Mouse (Mus musculus) c-Kit-negative CD71-positive TER-119-positive erythroid progenitor cells, embryonic 14.5 days (primary cell): Measurements from ENCODE around the gene Tctex1d1.

Source experiments
- DNase-seq: peaks from one replicate; pipeline ENCODE4 v3.0.0-alpha.2; 2013; ENCODE audit warnings: low read depth, low spot score

Gene Tctex1d1

GRCm38 (mm10) chr4:102978440-102978839 lies at the start of gene Tctex1d1:
Gene Tctex1d1 (plus strand): TSS chr4:102978606.
- DNase-seq: no peak

- no peak for DNase-seq
Observed at GRCm38 (mm10) chr4:102929491-102929890, 48.9 kb upstream of the Tctex1d1 start.

- no peak for DNase-seq
Observed at GRCm38 (mm10) chr4:102930679-102931078, 47.7 kb upstream of the Tctex1d1 start.

GRCm38 (mm10) chr4:102940266-102940665 lies 38.1 kb upstream of the Tctex1d1 start:
- DNase-seq: no peak

GRCm38 (mm10) chr4:102940738-102941137 lies 37.7 kb upstream of the Tctex1d1 start:
- DNase-seq: no peak

GRCm38 (mm10) chr4:102944325-102944724 lies 34.1 kb upstream of the Tctex1d1 start:
- no peak for DNase-seq

- no peak for DNase-seq
Observed at GRCm38 (mm10) chr4:102952476-102952875, 25.9 kb upstream of the Tctex1d1 start.

GRCm38 (mm10) chr4:102955294-102955956 lies 23.0 kb upstream of the Tctex1d1 start:
- DNase-seq: no peak

- no peak for DNase-seq
Observed at GRCm38 (mm10) chr4:102959409-102959808, 19.0 kb upstream of the Tctex1d1 start.

GRCm38 (mm10) chr4:102964174-102964573 lies 14.2 kb upstream of the Tctex1d1 start:
- no peak for DNase-seq

- DNase-seq: no peak
Observed at GRCm38 (mm10) chr4:102967811-102968210, 10.6 kb upstream of the Tctex1d1 start.

GRCm38 (mm10) chr4:102969599-102969998 lies 8.8 kb upstream of the Tctex1d1 start:
- DNase-seq: no peak

- no peak for DNase-seq
Observed at GRCm38 (mm10) chr4:102971159-102971558, 7.2 kb upstream of the Tctex1d1 start.

GRCm38 (mm10) chr4:102972071-102972470 lies 6.3 kb upstream of the Tctex1d1 start:
- DNase-seq: no peak

GRCm38 (mm10) chr4:102974172-102974571 lies 4.2 kb upstream of the Tctex1d1 start:
- no peak for DNase-seq

GRCm38 (mm10) chr4:102976290-102977275 lies 1.8 kb upstream of the Tctex1d1 start:
- DNase-seq: no peak

GRCm38 (mm10) chr4:102977778-102978321 lies 556 bp upstream of the Tctex1d1 start:
- no peak for DNase-seq

- DNase-seq: no peak
Observed at GRCm38 (mm10) chr4:102979385-102979784, 979 bp downstream of the Tctex1d1 start.

- DNase-seq: no peak
Observed at GRCm38 (mm10) chr4:102981709-102982108, 3.3 kb downstream of the Tctex1d1 start.

GRCm38 (mm10) chr4:102986173-102986572 lies 7.8 kb downstream of the Tctex1d1 start:
- peak; percentile 8 for DNase-seq

- peak; percentile 27 for DNase-seq
Observed at GRCm38 (mm10) chr4:102986917-102987316, 8.5 kb downstream of the Tctex1d1 start.

- no peak for DNase-seq
Observed at GRCm38 (mm10) chr4:102987325-102987724, 8.9 kb downstream of the Tctex1d1 start.
